Mouse (Mus musculus): ENCODE results near the gene Dgat2l6. TPM values are rescaled to one million over a fixed set of nuclear protein-coding genes. Genes with fewer than 3 reads are reported as not detected.

Dgat2l6 gene
- total and polyA plus RNA-seq, 3 experiments = 0.11 TPM; not detected in 2

GRCm38 (mm10) chrX:100565696-100566095 is 41.1 kb downstream of the Dgat2l6 start:
- DNase-seq (ENCODE audit: low spot score) = no peak
- H3K4me3 ChIP-seq (ENCODE audit: low read depth, low read length) = no peak overlapping the region
- H3K9me3 ChIP-seq (replicated peaks) = no peaks in the 10 kb centered on the region
- TF ChIP-seq POLR2AphosphoS5 (IDR thresholded peaks at IDR 0.05; ENCODE audit: insufficient replicate concordance, low read depth, low read length) (no peak), CTCF (IDR thresholded peaks at IDR 0.05; ENCODE audit: low read depth, low read length) (no peak), GATA1 (IDR thresholded peaks at IDR 0.05; ENCODE audit: borderline replicate concordance, low read length) (no peak), TAL1 (conservative IDR thresholded peaks at IDR 0.05; ENCODE audit: low read depth, low read length) (no peak), GATA2 (IDR thresholded peaks at IDR 0.05; ENCODE audit: borderline replicate concordance, low read depth, low read length) (no peak)
- no peaks in the 10 kb centered on the region for H3K4me1 ChIP-seq (ENCODE audit: insufficient read depth, low read depth, low read length)
- no peak for ATAC-seq (ENCODE audit: extremely low read depth, insufficient number of reproducible peaks, low FRiP score, poor library complexity, severe bottlenecking)
- H3K36me3 ChIP-seq (replicated peaks) = no peaks in the 10 kb centered on the region
- no peaks in the 10 kb centered on the region for H3K27me3 ChIP-seq (ENCODE audit: insufficient read depth, low read length)

- Histone ChIP-seq H3K4me3 (ENCODE audit: low read depth, low read length) (no peak within 1 kb of the TSS), H3K9me3 (replicated peaks) (no peaks in the 10 kb centered on the region), H3K4me1 (ENCODE audit: insufficient read depth, low read depth, low read length) (no peaks in the 10 kb centered on the region), H3K27me3 (ENCODE audit: insufficient read depth, low read length) (no peaks in the 10 kb centered on the region), H3K36me3 (replicated peaks) (no peaks in the 10 kb centered on the region)
- ATAC-seq (ENCODE audit: extremely low read depth, insufficient number of reproducible peaks, low FRiP score, poor library complexity, severe bottlenecking) (no peak), DNase-seq (ENCODE audit: low spot score) (no peak)
- TF ChIP-seq GATA1 (IDR thresholded peaks at IDR 0.05; ENCODE audit: borderline replicate concordance, low read length) = no peak
These were observed 47.3 kb downstream of the Dgat2l6 start, which contains the start of gene Awat1 for GRCm38 (mm10) chrX:100571951-100572350. Awat1 (plus strand) TSS chrX:100572251.

- Histone ChIP-seq H3K27me3 (ENCODE audit: insufficient read depth, low read length) (peaks cover 8% of the 10 kb centered on the region; the same call in 1 of the 2 replicates), H3K4me3 (ENCODE audit: low read depth, low read length) (no peak within 1 kb of the TSS), H3K9me3 (replicated peaks) (no peaks in the 10 kb centered on the region), H3K4me1 (ENCODE audit: insufficient read depth, low read depth, low read length) (no peaks in the 10 kb centered on the region), H3K36me3 (replicated peaks) (no peaks in the 10 kb centered on the region)
- DNase-seq (ENCODE audit: low spot score) (no peak), ATAC-seq (ENCODE audit: extremely low read depth, insufficient number of reproducible peaks, low FRiP score, poor library complexity, severe bottlenecking) (no peak)
- no peak for TF ChIP-seq GATA2 (IDR thresholded peaks at IDR 0.05; ENCODE audit: borderline replicate concordance, low read depth, low read length)
- TF ChIP-seq GATA1 (IDR thresholded peaks at IDR 0.05; ENCODE audit: borderline replicate concordance, low read length) = no peak
- TF ChIP-seq CTCF (IDR thresholded peaks at IDR 0.05; ENCODE audit: low read depth, low read length) = no peak
- TF ChIP-seq TAL1 (conservative IDR thresholded peaks at IDR 0.05; ENCODE audit: low read depth, low read length) = no peak
- TF ChIP-seq POLR2AphosphoS5 (IDR thresholded peaks at IDR 0.05; ENCODE audit: insufficient replicate concordance, low read depth, low read length) = no peak
These were observed 70.2 kb downstream of the Dgat2l6 start, which contains the start of gene P2ry4 for GRCm38 (mm10) chrX:100594791-100595190. P2ry4 (minus strand) TSS chrX:100594869.

Other genes starting within 250 kb of the Dgat2l6 start
- not detected in 2 replicates for gene Otud6a, start 95.8 kb upstream of the Dgat2l6 start, total RNA-seq (2014; fragmentation: Nextera tagmentation)
- gene Otud6a, start 95.8 kb upstream of the Dgat2l6 start, total RNA-seq (2017) = 0.33 TPM in 1 of 2 replicates, not detected in the other
- gene Otud6a, start 95.8 kb upstream of the Dgat2l6 start, polyA plus RNA-seq (2012) = not detected in 2 replicates
- gene Awat2, start 82.1 kb upstream of the Dgat2l6 start, total RNA-seq (2014; fragmentation: Nextera tagmentation) = 0.73 and 2.0 TPM in 2 replicates
- 0.82 and 1.0 TPM in 2 replicates for gene Awat2, start 82.1 kb upstream of the Dgat2l6 start, total RNA-seq (2017)
- 0.08 TPM in 1 of 2 replicates, not detected in the other for gene Awat2, start 82.1 kb upstream of the Dgat2l6 start, polyA plus RNA-seq (2012)
- gene Igbp1, start 30.5 kb upstream of the Dgat2l6 start, total RNA-seq (2014; fragmentation: Nextera tagmentation) = 63.3 and 72.2 TPM in 2 replicates
- gene Igbp1, start 30.5 kb upstream of the Dgat2l6 start, total RNA-seq (2017) = 103 and 104 TPM in 2 replicates
- 18.7 and 20.7 TPM in 2 replicates for gene Igbp1, start 30.5 kb upstream of the Dgat2l6 start, polyA plus RNA-seq (2012)
- gene Awat1, start 47.4 kb downstream of the Dgat2l6 start, total RNA-seq (2014; fragmentation: Nextera tagmentation) = not detected in 2 replicates
- 0.12 TPM in 1 of 2 replicates, not detected in the other for gene Awat1, start 47.4 kb downstream of the Dgat2l6 start, total RNA-seq (2017)
- not detected in 2 replicates for gene Awat1, start 47.4 kb downstream of the Dgat2l6 start, polyA plus RNA-seq (2012)
- not detected in 2 replicates for gene P2ry4, start 70.0 kb downstream of the Dgat2l6 start, total RNA-seq (2014; fragmentation: Nextera tagmentation)
- gene P2ry4, start 70.0 kb downstream of the Dgat2l6 start, total RNA-seq (2017) = 0.05 TPM in 1 of 2 replicates, not detected in the other
- gene P2ry4, start 70.0 kb downstream of the Dgat2l6 start, polyA plus RNA-seq (2012) = not detected in 2 replicates
- not detected in 2 replicates for gene Arr3, start 80.7 kb downstream of the Dgat2l6 start, total RNA-seq (2014; fragmentation: Nextera tagmentation)
- gene Arr3, start 80.7 kb downstream of the Dgat2l6 start, total RNA-seq (2017) = 0.38 TPM in 1 of 2 replicates, not detected in the other
- not detected in 2 replicates for gene Arr3, start 80.7 kb downstream of the Dgat2l6 start, polyA plus RNA-seq (2012)
- 66.0 and 77.6 TPM in 2 replicates for gene Kif4, start 100.9 kb downstream of the Dgat2l6 start, total RNA-seq (2014; fragmentation: Nextera tagmentation)
- 51.2 and 64.4 TPM in 2 replicates for gene Kif4, start 100.9 kb downstream of the Dgat2l6 start, total RNA-seq (2017)
- 3.5 and 3.6 TPM in 2 replicates for gene Kif4, start 100.9 kb downstream of the Dgat2l6 start, polyA plus RNA-seq (2012)
- 52.7 and 58.3 TPM in 2 replicates for gene Pdzd11, start 101.7 kb downstream of the Dgat2l6 start, total RNA-seq (2014; fragmentation: Nextera tagmentation)
- 37.0 and 39.0 TPM in 2 replicates for gene Pdzd11, start 101.7 kb downstream of the Dgat2l6 start, total RNA-seq (2017)
- 4.2 and 8.4 TPM in 2 replicates for gene Pdzd11, start 101.7 kb downstream of the Dgat2l6 start, polyA plus RNA-seq (2012)
- not detected in 2 replicates for gene Gdpd2, start 205.0 kb downstream of the Dgat2l6 start, total RNA-seq (2014; fragmentation: Nextera tagmentation)
- 0.16 TPM in 1 of 2 replicates, not detected in the other for gene Gdpd2, start 205.0 kb downstream of the Dgat2l6 start, total RNA-seq (2017)
- not detected in 2 replicates for gene Gdpd2, start 205.0 kb downstream of the Dgat2l6 start, polyA plus RNA-seq (2012)
- gene Dlg3, start 242.9 kb downstream of the Dgat2l6 start, total RNA-seq (2014; fragmentation: Nextera tagmentation) = not detected in 2 replicates
- gene Dlg3, start 242.9 kb downstream of the Dgat2l6 start, total RNA-seq (2017) = 0.05 TPM in 1 of 2 replicates, not detected in the other
- gene Dlg3, start 242.9 kb downstream of the Dgat2l6 start, polyA plus RNA-seq (2012) = not detected in 2 replicates